ENCODE assay signal across 20 mouse cellular contexts in genomic region chr14:117695565-117695964, GRCm38 (mm10).
"Had no signal": no experiment of that assay in that cellular context is flagged by ENCODE, and none has a peak within 500 bp of the region (broad histone marks: within the 10 kb centered on the region; RNA-seq: fewer than 3 reads in every experiment).

No protein-coding gene starts in this region.

- DNase-seq: kidney, adult 11 months; kidney, adult 8-10 months; kidney, postnatal 10 days; layer of hippocampus, postnatal 36 days; liver; lung, adult 18-20 months; lung, postnatal 10 days; lung, postnatal 36 days; thymus, adult 18-20 months; thymus, postnatal 36 days had no signal

- H3K9ac ChIP-seq: kidney, embryonic 15.5 days; limb, embryonic 13.5 days; liver, embryonic 12.5 days; liver, embryonic 15.5 days; lung, embryonic 15.5 days had no signal

- H3K4me2 ChIP-seq: kidney, embryonic 15.5 days; limb, embryonic 13.5 days; liver, embryonic 12.5 days; liver, embryonic 15.5 days; lung, embryonic 15.5 days had no signal

- H3K4me1 ChIP-seq: kidney, embryonic 15.5 days; limb, embryonic 10.5 days; liver, embryonic 12.5 days; liver, embryonic 15.5 days; lung, embryonic 15.5 days; megakaryocyte, embryonic 14.5 days had no signal

- ATAC-seq: liver, embryonic 12.5 days; midbrain, embryonic 16.5 days had no signal

- H3K9me3 ChIP-seq: kidney, embryonic 15.5 days; limb, embryonic 10.5 days; limb, embryonic 13.5 days; lung, embryonic 15.5 days had no signal

- H3K4me3 ChIP-seq: kidney, embryonic 15.5 days; left cerebral cortex, adult 2 months; limb, embryonic 10.5 days; limb, embryonic 13.5 days; liver, embryonic 12.5 days; liver, embryonic 15.5 days; lung, embryonic 15.5 days; megakaryocyte, embryonic 14.5 days; myocyte had no signal

- H3K27me3 ChIP-seq: kidney, embryonic 15.5 days; limb, embryonic 13.5 days; liver, embryonic 12.5 days; liver, embryonic 15.5 days; lung, embryonic 15.5 days; megakaryocyte, embryonic 14.5 days had no signal

- H3K36me3 ChIP-seq: kidney, embryonic 15.5 days; limb, embryonic 10.5 days; limb, embryonic 13.5 days; liver, embryonic 12.5 days; liver, embryonic 15.5 days; lung, embryonic 15.5 days had no signal

- H3K27ac ChIP-seq: kidney, embryonic 15.5 days; left cerebral cortex, adult 2 months; limb, embryonic 10.5 days; limb, embryonic 13.5 days; liver, embryonic 12.5 days; liver, embryonic 15.5 days; lung, embryonic 15.5 days had no signal
